In the genomic region with DNA sequence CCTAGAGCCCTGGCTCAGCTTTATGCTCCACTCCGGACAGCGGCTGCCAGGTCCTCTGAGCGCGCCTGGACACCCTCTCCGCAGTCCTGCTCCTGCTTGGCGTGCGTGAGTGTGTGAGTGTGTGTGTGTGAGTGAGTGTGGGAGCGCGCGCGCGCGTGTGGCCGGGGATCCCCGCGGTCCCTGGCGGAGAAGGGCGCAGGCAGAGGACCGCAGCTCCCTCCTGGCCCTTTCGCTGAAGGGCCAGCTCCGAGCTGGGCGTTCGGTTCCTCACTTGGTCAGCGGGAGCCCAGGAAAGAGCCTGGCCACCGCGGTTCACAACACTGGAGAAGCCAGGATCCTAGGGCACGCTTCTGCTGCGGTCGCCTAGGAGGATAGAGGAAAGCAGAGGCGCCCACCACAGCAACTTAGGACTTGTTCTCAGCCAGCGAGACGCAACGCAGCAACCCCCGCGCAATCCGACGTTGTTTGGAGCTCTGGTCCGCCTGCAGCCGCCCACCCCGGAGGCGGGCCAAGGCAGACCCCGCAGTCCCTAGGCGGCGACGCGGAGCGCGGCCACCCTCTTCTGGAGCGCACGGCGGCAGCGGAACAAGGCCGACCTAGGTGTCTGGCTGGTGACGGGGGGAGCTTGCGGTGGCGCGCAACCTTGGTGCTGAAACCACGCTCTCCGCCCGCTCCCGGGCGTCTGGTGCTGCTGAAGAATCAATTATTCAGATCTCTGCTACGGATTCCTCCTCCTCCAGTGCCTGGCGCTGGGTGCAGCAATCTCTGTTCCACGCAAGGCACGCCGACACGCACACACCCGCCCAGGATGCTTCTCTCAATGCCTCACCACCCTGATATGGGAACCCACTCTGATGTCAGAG, we compare ENCODE assay signal across 9 mouse cellular contexts. TPM values are rescaled to one million over a fixed set of nuclear protein-coding genes. Genes with fewer than 3 reads are reported as not detected.
DNase-seq lines count a peak whose midpoint lies in the region; ATAC-seq and TF ChIP-seq lines count a peak whose summit lies in the region.
"Had no signal": no experiment of that assay in that cellular context is flagged by ENCODE, and none has a peak within 500 bp of the region (broad histone marks: within the 10 kb centered on the region; RNA-seq: fewer than 3 reads in every experiment).

A gene (minus strand): TSS at position 610 of the 863 bp plus-strand sequence.

- no peaks in the 10 kb centered on the region for H3K9me3 ChIP-seq in intestine, embryonic 14.5 days (ENCODE audit: control insufficient read depth, low read length)
- no peaks in the 10 kb centered on the region for H3K9me3 ChIP-seq in intestine, postnatal 0 days (ENCODE audit: control insufficient read depth)
- no peaks in the 10 kb centered on the region for H3K9me3 ChIP-seq in forebrain, embryonic 14.5 days (replicated peaks; ENCODE audit: control insufficient read depth, low read length)
- no peaks in the 10 kb centered on the region for H3K9me3 ChIP-seq in neural tube, embryonic 13.5 days

- peak within 1 kb of the TSS; percentile 28 for H3K4me3 ChIP-seq in intestine, embryonic 14.5 days (ENCODE audit: low read depth, low read length)
- H3K4me3 ChIP-seq in intestine, postnatal 0 days (ENCODE audit: low read depth, low read length): no peak within 1 kb of the TSS
- H3K4me3 ChIP-seq in forebrain, embryonic 14.5 days (ENCODE audit: low read depth, low read length): peak within 1 kb of the TSS; percentile 44
- peak within 1 kb of the TSS; percentile 55 for H3K4me3 ChIP-seq in neural tube, embryonic 13.5 days
- no peak within 1 kb of the TSS for H3K4me3 ChIP-seq in gastrocnemius, adult 2 months

- H3K4me2 ChIP-seq in intestine, embryonic 14.5 days (ENCODE audit: low read length): peak within 1 kb of the TSS; percentile 54
- no peak within 1 kb of the TSS for H3K4me2 ChIP-seq in intestine, postnatal 0 days (replicated peaks; ENCODE audit: low read depth)
- H3K4me2 ChIP-seq in forebrain, embryonic 14.5 days (ENCODE audit: low read length): peak within 1 kb of the TSS; percentile 91
- peak within 1 kb of the TSS; percentile 85 for H3K4me2 ChIP-seq in neural tube, embryonic 13.5 days

- no peak for TF ChIP-seq CTCF in intestine, postnatal 0 days (IDR thresholded peaks at IDR 0.05; ENCODE audit: low read depth)
- no peak for TF ChIP-seq CTCF in brain, embryonic 14.5 days (IDR thresholded peaks at IDR 0.05; ENCODE audit: borderline replicate concordance, extremely low read depth, insufficient read depth, insufficient read length)
- TF ChIP-seq CTCF in gastrocnemius, adult 2 months (IDR thresholded peaks at IDR 0.05): no peak

- H3K27me3 ChIP-seq in intestine, embryonic 14.5 days (replicated peaks; ENCODE audit: control insufficient read depth, insufficient read depth, low read length): peaks cover 70% of the 10 kb centered on the region
- peaks cover 48% of the 10 kb centered on the region for H3K27me3 ChIP-seq in intestine, postnatal 0 days (replicated peaks; ENCODE audit: control insufficient read depth, insufficient read depth, low read length)
- peaks cover 49% of the 10 kb centered on the region for H3K27me3 ChIP-seq in forebrain, embryonic 14.5 days (replicated peaks; ENCODE audit: control insufficient read depth, insufficient read depth, low read length)
- H3K27me3 ChIP-seq in neural tube, embryonic 13.5 days: peaks cover 66% of the 10 kb centered on the region

- H3K9ac ChIP-seq in intestine, embryonic 14.5 days (ENCODE audit: low read length): no peak within 1 kb of the TSS
- H3K9ac ChIP-seq in intestine, postnatal 0 days (ENCODE audit: low read depth, low read length): no peak within 1 kb of the TSS
- peak within 1 kb of the TSS; percentile 52 for H3K9ac ChIP-seq in forebrain, embryonic 14.5 days (ENCODE audit: low read length)
- peak within 1 kb of the TSS; percentile 74 for H3K9ac ChIP-seq in neural tube, embryonic 13.5 days

- 0 out of 2 replicates have a peak, but pooled peaks cover 7% of the 10 kb centered on the region for H3K4me1 ChIP-seq in intestine, embryonic 14.5 days (replicated peaks; ENCODE audit: control insufficient read depth, insufficient read depth, low read length)
- H3K4me1 ChIP-seq in intestine, postnatal 0 days (replicated peaks; ENCODE audit: control insufficient read depth, insufficient read depth, low read length): no peaks in the 10 kb centered on the region
- peaks cover 6% of the 10 kb centered on the region; the same call in 1 of the 2 replicates for H3K4me1 ChIP-seq in forebrain, embryonic 14.5 days (ENCODE audit: control insufficient read depth, insufficient read depth, low read length)
- H3K4me1 ChIP-seq in neural tube, embryonic 13.5 days (replicated peaks): peaks cover 40% of the 10 kb centered on the region

- H3K27ac ChIP-seq in intestine, embryonic 14.5 days (ENCODE audit: low read depth): no peak within 1 kb of the TSS
- no peak within 1 kb of the TSS for H3K27ac ChIP-seq in intestine, postnatal 0 days (ENCODE audit: low read depth, low read length)
- H3K27ac ChIP-seq in forebrain, embryonic 14.5 days (ENCODE audit: low read depth, low read length): no peak within 1 kb of the TSS
- peak within 1 kb of the TSS; percentile 76 for H3K27ac ChIP-seq in neural tube, embryonic 13.5 days (replicated peaks)
- no peak within 1 kb of the TSS for H3K27ac ChIP-seq in gastrocnemius, adult 2 months

- WGBS in intestine, embryonic 14.5 days: under 1% methylated on average over 69 of the region's 69 CpGs
- WGBS in intestine, postnatal 0 days: under 1% methylated on average over 68 of the region's 69 CpGs
- under 1% methylated on average over 67 of the region's 69 CpGs for WGBS in forebrain, embryonic 14.5 days
- 1% methylated on average over 69 of the region's 69 CpGs for WGBS in neural tube, embryonic 13.5 days

- peak; percentile 61 for DNase-seq in intestine, embryonic 14.5 days (ENCODE audit: low spot score)
- peak; percentile 62 for DNase-seq in brain, embryonic 14.5 days (ENCODE audit: low read depth)
- peak; percentile 33 for DNase-seq in forebrain, embryonic 14.5 days (ENCODE audit: low spot score)
- DNase-seq in left cerebral cortex, adult 11 months (ENCODE audit: low spot score): peak; percentile 67
- DNase-seq in gastrocnemius, adult 2 months: no peak
- no peak for DNase-seq in urinary bladder, postnatal 10 days (ENCODE audit: low spot score)

- TF ChIP-seq POLR2A in brain, embryonic 14.5 days (IDR thresholded peaks at IDR 0.05; ENCODE audit: borderline replicate concordance, extremely low read depth, insufficient read depth, insufficient read length, poor library complexity, severe bottlenecking): no peak

- no peak for ATAC-seq in intestine, embryonic 14.5 days (replicated peaks; ENCODE audit: low FRiP score, low TSS enrichment, low read depth)
- no peak for ATAC-seq in intestine, postnatal 0 days
- 0 out of 2 replicates have a peak, but pooled peaks have one; percentile 13 for ATAC-seq in forebrain, embryonic 14.5 days
- peak; percentile 51 for ATAC-seq in neural tube, embryonic 13.5 days (ENCODE audit: low read depth)

- intact Hi-C loops in gastrocnemius, adult 2 months (cut with DNase I): loop anchor here (10.0 kb wide), 1 partner anchor 990 kb away; no protein-coding TSS in a partner anchor

- no peaks in the 10 kb centered on the region for H3K36me3 ChIP-seq in intestine, embryonic 14.5 days (ENCODE audit: control insufficient read depth, insufficient read depth, low read length)
- no peaks in the 10 kb centered on the region for H3K36me3 ChIP-seq in intestine, postnatal 0 days (ENCODE audit: control insufficient read depth, insufficient read depth)
- no peaks in the 10 kb centered on the region for H3K36me3 ChIP-seq in forebrain, embryonic 14.5 days (ENCODE audit: control insufficient read depth, insufficient read depth, low read length)
- H3K36me3 ChIP-seq in neural tube, embryonic 13.5 days: no peaks in the 10 kb centered on the region

RNA-seq across cellular contexts. Expression of the gene that starts here (rescaled TPM):
- 0.11 and 0.30 TPM in 2 replicates for polyA plus RNA-seq in intestine, embryonic 14.5 days (2014; fragmentation: Nextera tagmentation; extraction: Ambion mirVana)
- 0.03 TPM in 1 of 2 replicates, not detected in the other for polyA plus RNA-seq in intestine, postnatal 0 days (2015; fragmentation: Nextera tagmentation; extraction: Ambion mirVana)
- 0.83 and 2.1 TPM in 2 replicates for polyA plus RNA-seq in brain, embryonic 14.5 days (2012; rRNA removed)
- 0.47 TPM in 2 replicates for polyA plus RNA-seq in forebrain, embryonic 14.5 days (2014; fragmentation: Nextera tagmentation; extraction: Ambion mirVana)
- 5.0 and 5.2 TPM in 2 replicates for polyA plus RNA-seq in neural tube, embryonic 13.5 days (2015; fragmentation: Nextera tagmentation; extraction: Ambion mirVana)
- under 1 TPM in 1 of 2 experiments, not detected in 1; 0.14 TPM for total RNA-seq in gastrocnemius, adult 2 months (2021)
- total RNA-seq: MEL had no signal

Comparison
In these comparisons a context has a peak if more than half of its experiments do, and no peak if none do; other contexts are left out.
1. Peak in DNase-seq, H3K4me3 ChIP-seq and H3K4me2 ChIP-seq in intestine, embryonic 14.5 days; RNA of the gene not detected or under 1 TPM.
2. Peak in DNase-seq, ATAC-seq, H3K4me3 ChIP-seq, H3K9ac ChIP-seq and H3K4me2 ChIP-seq in forebrain, embryonic 14.5 days; RNA of the gene not detected or under 1 TPM.
3. DNase-seq: peak in brain, embryonic 14.5 days (single experiment) and left cerebral cortex, adult 11 months (single experiment); none in gastrocnemius, adult 2 months (single experiment) and urinary bladder, postnatal 10 days (single experiment).